Mouse (Mus musculus) embryonic facial prominence, embryonic 10.5 days (tissue): ENCODE results near the gene Cxxc4. TPM values are rescaled to one million over a fixed set of nuclear protein-coding genes. Genes with fewer than 3 reads are reported as not detected.
A peak's percentile ranks its signal among the peaks of the same experiment; 100 is the strongest.
"Not testable (repeated sequence)": the region's sequence is repeated elsewhere in the genome, so short reads cannot be mapped to it uniquely, and the experiment has no call there.

Experiments
- DNase-seq: peaks from one replicate; pipeline ENCODE4 v3.0.0-alpha.2; 2017; ENCODE audit warnings: low spot score
- H3K27ac ChIP-seq: fragments of 300-500 bp; sonication (generic); replicated peaks from 2 replicates; pipeline ENCODE4 v1.5.1; 2016; ENCODE audit warnings: mild to moderate bottlenecking
- H3K27me3 ChIP-seq: fragments of 300-500 bp; sonication (generic); replicated peaks from 2 replicates; pipeline ENCODE4 v1.6.1; 2016; ENCODE audit warnings: low read depth, mild to moderate bottlenecking; ENCODE audit not compliant: poor library complexity, severe bottlenecking
- H3K36me3 ChIP-seq: fragments of 300-500 bp; sonication (generic); replicated peaks from 2 replicates; pipeline ENCODE4 v1.6.1; 2016; ENCODE audit warnings: mild to moderate bottlenecking, moderate library complexity
- H3K4me1 ChIP-seq: fragments of 300-500 bp; sonication (generic); 2 replicates; pipeline ENCODE4 v1.6.1; 2016
- H3K4me3 ChIP-seq: fragments of 300-500 bp; sonication (generic); 2 replicates; pipeline ENCODE4 v1.5.1; 2016; ENCODE audit warnings: mild to moderate bottlenecking, moderate library complexity
- H3K9me3 ChIP-seq: fragments of 300-500 bp; sonication (generic); 2 replicates; pipeline ENCODE4 v1.6.1; 2016; ENCODE audit warnings: mild to moderate bottlenecking
- WGBS: fragments of 180-500 bp; shearing (Covaris S2); methylation state at CpG from one replicate; pipeline ENCODE4 v1.1.7; 2016; 5-methylcytosine and 5-hydroxymethylcytosine counted together
- polyA plus RNA-seq: library from polyadenylated mRNA; unstranded; fragments of >200 nt; fragmentation: Nextera tagmentation; extraction: Ambion mirVana; gene quantifications from 2 replicates; pipeline ENCODE4 v1.2.1, GENCODE M21; 2016

Gene Cxxc4
- 8.7 and 9.3 TPM in 2 replicates for polyA plus RNA-seq

DNA sequence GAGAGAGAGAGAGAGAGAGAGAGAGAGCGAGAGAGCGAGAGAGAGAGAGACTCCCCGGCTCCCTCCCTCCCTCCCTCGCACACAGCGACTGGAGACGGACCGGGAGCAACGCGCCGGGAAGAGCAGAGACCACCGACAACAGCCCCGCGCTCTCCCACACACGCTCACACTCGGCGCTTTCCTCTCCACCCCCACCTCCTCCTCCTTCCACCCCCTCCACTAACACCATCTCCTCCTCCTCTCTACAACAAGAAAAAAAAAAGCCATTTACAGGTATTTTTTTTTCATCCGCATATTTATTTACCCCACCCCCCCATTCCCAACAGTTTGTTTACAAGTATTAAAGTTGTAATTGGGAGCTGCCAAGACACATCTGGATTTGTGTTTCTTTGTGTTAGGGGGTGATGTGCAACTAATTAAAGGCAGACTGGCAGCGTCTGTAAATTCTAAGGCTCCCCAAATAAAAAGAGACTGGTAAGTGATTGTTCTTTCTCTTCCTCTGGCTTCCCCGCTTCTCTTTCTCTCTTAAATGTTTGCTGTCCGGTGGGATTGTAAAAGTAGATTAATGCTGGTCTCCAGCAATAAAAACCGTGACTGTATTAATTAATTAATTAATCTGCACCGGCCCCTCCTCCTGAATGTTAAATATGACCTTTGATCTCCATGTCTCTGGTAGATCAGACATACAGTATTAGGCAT lies at the start of gene Cxxc4:
Gene Cxxc4, plus strand, starts transcription at position 71 of the 699 bp plus-strand sequence.
- WGBS = under 1% methylated on average over 20 of the region's 22 CpGs
- no peak for DNase-seq

GRCm38 (mm10) chr3:134188979-134189946 lies 47.0 kb upstream of the Cxxc4 start:
- Histone ChIP-seq H3K27ac (peak overlapping the region; percentile 52), H3K9me3 (no peaks in the 10 kb centered on the region), H3K27me3 (no peaks in the 10 kb centered on the region), H3K4me1 (peaks cover 14% of the 10 kb centered on the region), H3K36me3 (no peaks in the 10 kb centered on the region), H3K4me3 (peak overlapping the region; percentile 28; the same call in 1 of the 2 replicates)
- WGBS = 68% methylated on average over 12 of the region's 12 CpGs
- DNase-seq = no peak

More for the DNA sequence above, at the start of gene Cxxc4:
- peaks cover 40% of the 10 kb centered on the region for H3K4me1 ChIP-seq
- H3K27ac ChIP-seq = peak within 1 kb of the TSS; percentile 92
- H3K36me3 ChIP-seq = no peaks in the 10 kb centered on the region
- H3K27me3 ChIP-seq = no peaks in the 10 kb centered on the region
- peak within 1 kb of the TSS; percentile 77 for H3K4me3 ChIP-seq
- H3K9me3 ChIP-seq = no peaks in the 10 kb centered on the region

- DNase-seq = peak; percentile 45
- 54% methylated on average over 11 of the region's 11 CpGs for WGBS
- Histone ChIP-seq H3K27ac (peak overlapping the region; percentile 51), H3K27me3 (no peaks in the 10 kb centered on the region), H3K9me3 (no peaks in the 10 kb centered on the region), H3K36me3 (no peaks in the 10 kb centered on the region), H3K4me3 (0 out of 2 replicates have a peak overlapping the region, but pooled peaks have one; percentile 28), H3K4me1 (peaks cover 12% of the 10 kb centered on the region; the same call in 1 of the 2 replicates)
These were observed 46.2 kb upstream of the Cxxc4 start for GRCm38 (mm10) chr3:134190046-134190445.

DNA sequence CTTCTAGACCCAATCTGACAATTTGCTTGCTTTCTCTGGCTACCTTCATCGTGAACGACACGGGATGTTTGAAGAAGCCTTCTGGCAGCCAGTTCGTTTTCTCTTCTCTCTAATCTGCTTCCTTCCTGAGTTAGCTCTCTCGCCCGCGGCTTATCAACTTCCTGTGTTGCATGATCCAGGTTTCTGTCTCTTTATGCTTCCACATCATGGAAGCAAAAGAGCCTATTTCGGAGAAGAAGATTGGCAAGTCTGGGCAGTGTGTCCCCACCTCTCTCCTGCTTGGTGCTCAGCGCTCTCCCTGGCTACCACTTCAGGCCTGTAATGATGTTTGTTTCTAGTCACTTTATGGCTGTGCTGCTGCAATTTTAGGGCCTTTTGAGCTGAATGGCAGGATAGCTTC lies 36.4 kb upstream of the Cxxc4 start:
- 67% methylated on average over 9 of the region's 9 CpGs for WGBS
- Histone ChIP-seq H3K36me3 (no peaks in the 10 kb centered on the region), H3K27ac (peak overlapping the region; percentile 11; the same call in 1 of the 2 replicates), H3K27me3 (no peaks in the 10 kb centered on the region), H3K9me3 (no peaks in the 10 kb centered on the region), H3K4me3 (no peak overlapping the region), H3K4me1 (peaks cover 11% of the 10 kb centered on the region; the same call in 1 of the 2 replicates)
- DNase-seq = no peak

DNA sequence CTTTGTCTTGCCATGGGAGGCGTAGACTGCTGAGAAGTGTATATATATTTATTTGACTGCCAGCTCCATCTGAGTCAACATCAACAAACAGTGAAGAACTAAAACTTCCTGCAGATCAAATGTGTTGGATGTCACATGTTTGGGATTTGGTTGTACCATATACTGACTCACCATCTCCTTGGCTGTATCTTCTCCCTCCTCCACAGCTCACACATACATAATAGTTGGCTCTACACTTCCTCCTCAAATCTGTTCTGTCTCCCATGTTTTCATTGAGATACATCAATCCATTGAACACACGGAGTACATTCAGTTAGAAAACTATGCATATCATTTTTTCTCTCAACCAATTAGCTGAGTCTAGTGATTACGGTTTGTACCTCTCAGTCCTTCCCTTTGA lies 29.7 kb upstream of the Cxxc4 start:
- H3K27ac ChIP-seq = no peak overlapping the region
- DNase-seq = no peak
- WGBS = 92% methylated on average over 3 of the region's 3 CpGs
- no peaks in the 10 kb centered on the region for H3K36me3 ChIP-seq
- H3K4me1 ChIP-seq = 0 out of 2 replicates have a peak, but pooled peaks cover 4% of the 10 kb centered on the region
- H3K4me3 ChIP-seq = no peak overlapping the region
- no peaks in the 10 kb centered on the region for H3K9me3 ChIP-seq
- H3K27me3 ChIP-seq = no peaks in the 10 kb centered on the region

DNA sequence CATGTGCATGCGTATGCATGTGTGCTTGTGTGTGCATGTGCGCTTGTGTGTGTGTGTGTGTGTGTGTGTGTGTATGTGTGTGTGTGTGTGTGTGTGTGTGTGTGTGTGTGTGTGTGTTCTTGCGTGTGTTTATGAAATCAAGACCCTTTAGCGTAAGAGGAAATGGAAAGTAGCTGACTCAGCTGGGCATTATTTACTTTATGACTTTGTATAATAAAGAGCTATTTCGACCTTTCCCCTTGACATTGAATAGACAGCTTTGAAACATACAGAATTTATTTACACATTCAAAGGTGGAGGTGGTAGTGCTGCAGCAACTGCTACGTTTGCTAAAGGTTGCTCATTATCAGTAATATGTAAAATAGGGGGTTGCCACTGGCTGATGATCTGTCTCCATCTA lies 25.3 kb upstream of the Cxxc4 start:
- no peak overlapping the region for H3K4me3 ChIP-seq
- DNase-seq = no peak
- H3K4me1 ChIP-seq = no peaks in the 10 kb centered on the region
- H3K36me3 ChIP-seq = no peaks in the 10 kb centered on the region
- no peaks in the 10 kb centered on the region for H3K27me3 ChIP-seq
- no peak overlapping the region for H3K27ac ChIP-seq
- WGBS = 84% methylated on average over 6 of the region's 6 CpGs
- no peaks in the 10 kb centered on the region for H3K9me3 ChIP-seq

DNA sequence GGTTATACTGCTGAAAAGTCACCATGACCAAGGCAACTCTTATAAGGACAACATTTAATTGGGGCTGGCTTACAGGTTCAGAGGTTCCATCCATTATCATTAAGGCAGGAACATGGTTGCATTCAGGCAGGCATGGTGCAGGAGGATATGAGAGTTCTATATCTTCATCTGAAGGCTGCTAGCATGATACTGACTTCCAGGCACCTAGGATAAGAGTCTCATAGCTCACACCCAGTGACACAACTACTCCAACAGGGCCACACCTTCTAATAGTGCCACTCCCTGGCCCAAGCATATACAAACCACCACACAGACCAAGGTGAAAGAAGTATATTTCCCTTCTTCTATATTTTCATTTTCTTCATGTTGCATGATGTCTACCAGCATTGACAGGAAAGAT lies 16.4 kb upstream of the Cxxc4 start:
- not testable (repeated sequence) for H3K36me3 ChIP-seq, H3K4me3 ChIP-seq, DNase-seq, H3K27ac ChIP-seq, H3K4me1 ChIP-seq, H3K27me3 ChIP-seq, H3K9me3 ChIP-seq

DNA sequence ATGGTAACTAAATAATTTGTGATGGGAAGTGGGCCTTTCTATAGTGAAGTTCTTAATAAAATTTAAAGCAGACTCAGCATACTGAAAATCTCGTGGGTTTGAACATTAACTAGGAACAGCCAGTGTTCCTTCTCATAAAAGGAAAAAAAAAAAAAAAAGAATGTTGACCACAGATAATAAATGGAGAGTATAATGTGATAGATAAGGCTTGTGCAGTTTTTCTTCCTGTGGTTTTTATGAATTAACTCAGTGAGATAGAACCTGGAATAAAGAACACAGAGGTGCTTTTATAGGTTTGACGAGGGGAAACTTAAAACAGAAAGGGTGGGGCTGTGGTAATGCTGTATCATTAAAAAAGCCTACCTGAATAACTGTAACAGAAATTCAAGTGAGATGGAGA lies 15.3 kb upstream of the Cxxc4 start:
- Histone ChIP-seq H3K9me3 (no peaks in the 10 kb centered on the region), H3K27me3 (no peaks in the 10 kb centered on the region), H3K4me1 (no peaks in the 10 kb centered on the region), H3K4me3 (no peak overlapping the region), H3K36me3 (no peaks in the 10 kb centered on the region), H3K27ac (no peak overlapping the region)
- DNase-seq = no peak
- WGBS = 71% methylated on average over 2 of the region's 2 CpGs

GRCm38 (mm10) chr3:134222593-134222992 lies 13.7 kb upstream of the Cxxc4 start:
- no peak for DNase-seq
- no peaks in the 10 kb centered on the region for H3K9me3 ChIP-seq
- WGBS = 62% methylated on average over 1 of the region's 1 CpGs
- H3K4me1 ChIP-seq = no peaks in the 10 kb centered on the region
- no peak overlapping the region for H3K4me3 ChIP-seq
- H3K27me3 ChIP-seq = no peaks in the 10 kb centered on the region
- H3K36me3 ChIP-seq = no peaks in the 10 kb centered on the region
- H3K27ac ChIP-seq = no peak overlapping the region

GRCm38 (mm10) chr3:134223956-134224355 lies 12.3 kb upstream of the Cxxc4 start:
- WGBS = 83% methylated on average over 7 of the region's 7 CpGs
- no peaks in the 10 kb centered on the region for H3K9me3 ChIP-seq
- H3K4me3 ChIP-seq = no peak overlapping the region
- no peaks in the 10 kb centered on the region for H3K4me1 ChIP-seq
- H3K27me3 ChIP-seq = no peaks in the 10 kb centered on the region
- no peak for DNase-seq
- H3K36me3 ChIP-seq = no peaks in the 10 kb centered on the region
- no peak overlapping the region for H3K27ac ChIP-seq

DNA sequence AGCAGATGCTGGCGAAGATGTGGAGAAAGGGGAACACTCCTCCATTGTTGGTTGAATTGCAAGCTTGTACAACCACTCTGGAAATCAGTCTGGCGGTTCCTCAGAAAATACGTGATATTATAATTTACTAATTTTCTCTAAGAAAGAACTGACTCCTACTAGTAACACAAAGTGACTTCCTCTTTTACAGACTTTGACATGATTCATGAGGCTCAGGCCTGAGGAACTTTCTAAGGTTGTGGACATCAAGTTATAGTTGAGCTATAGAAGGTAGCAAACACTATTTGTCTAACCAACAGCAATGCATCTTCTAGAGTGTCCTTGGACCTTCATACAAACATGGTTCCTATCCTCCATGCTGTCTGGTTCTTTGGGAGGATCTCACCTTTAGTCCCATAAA lies 10.4 kb upstream of the Cxxc4 start:
- Histone ChIP-seq H3K27ac (no peak overlapping the region), H3K4me1 (no peaks in the 10 kb centered on the region), H3K36me3 (no peaks in the 10 kb centered on the region), H3K27me3 (no peaks in the 10 kb centered on the region), H3K9me3 (no peaks in the 10 kb centered on the region), H3K4me3 (no peak overlapping the region)
- DNase-seq = no peak
- WGBS = 90% methylated on average over 3 of the region's 3 CpGs

- no peak overlapping the region for H3K4me3 ChIP-seq
- H3K4me1 ChIP-seq = peaks cover 15% of the 10 kb centered on the region
- H3K36me3 ChIP-seq = no peaks in the 10 kb centered on the region
- WGBS = 85% methylated on average over 2 of the region's 2 CpGs
- no peak for DNase-seq
- H3K27me3 ChIP-seq = no peaks in the 10 kb centered on the region
- H3K27ac ChIP-seq = no peak overlapping the region
- no peaks in the 10 kb centered on the region for H3K9me3 ChIP-seq
These were observed 3.5 kb upstream of the Cxxc4 start for GRCm38 (mm10) chr3:134232753-134233152.
